Mouse (Mus musculus) heart, postnatal 0 days (tissue): ENCODE data around the gene Kdr.

Experiments
- CTCF ChIP-seq: IDR thresholded peaks from 2 replicates; pipeline ENCODE4 v1.5.1; 2016; ENCODE audit warnings: antibody characterized with exemption, control low read depth, low read depth
- EP300 ChIP-seq: IDR thresholded peaks from 2 replicates; pipeline ENCODE4 v1.6.1; 2016; ENCODE audit warnings: antibody characterized with exemption, low read depth

DNA sequence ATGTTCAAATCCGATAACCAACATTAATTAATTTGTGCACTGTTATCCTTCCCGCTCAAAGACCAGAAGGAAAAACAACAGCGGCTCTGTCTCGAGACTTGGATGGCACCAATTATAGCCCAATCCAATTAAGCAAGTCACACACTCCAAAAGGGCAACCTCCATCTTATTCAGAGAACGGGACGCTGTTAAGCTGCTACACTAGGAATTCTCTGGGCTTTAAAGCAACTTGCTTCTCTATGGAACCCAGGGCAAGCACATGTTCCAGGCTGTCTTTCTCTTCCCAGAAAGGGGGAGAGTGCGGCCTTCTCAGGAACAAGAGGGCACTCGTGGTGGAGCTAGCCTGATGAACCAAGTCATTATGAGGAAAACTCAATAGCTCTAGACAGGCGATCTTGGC, 1.6 kb downstream of the Kdr start:
- TF ChIP-seq CTCF, result no peak
- TF ChIP-seq EP300, result no peak
